Mouse (Mus musculus): Measurements from ENCODE around the gene Sh3bgrl3.

The Sh3bgrl3 gene

GRCm38 (mm10) chr4:134080674-134081073 is 47.9 kb downstream of the Sh3bgrl3 start:
- no peak for DNase-seq (ENCODE audit: low spot score in 2 of 2)

- peak in 1 of 2 experiments; percentile 43 for DNase-seq (ENCODE audit: low spot score in 2 of 2)
Observed at GRCm38 (mm10) chr4:134078694-134079093, 49.9 kb downstream of the Sh3bgrl3 start.
